Mouse (Mus musculus) small intestine, adult 2 months (tissue): ENCODE data around the gene Dnah10. TPM values are rescaled to one million over a fixed set of nuclear protein-coding genes. Genes with fewer than 3 reads are reported as not detected.

ENCODE experiments used
- H3K27ac ChIP-seq: fragments of 200-500 bp; 2 replicates; pipeline ENCODE4 v1.5.1; 2012; ENCODE audit warnings: low read depth, low read length, control low read depth, inconsistent platforms; ENCODE audit not compliant: insufficient read depth
- H3K27me3 ChIP-seq: fragments of 200-500 bp; 2 replicates; pipeline ENCODE4 v1.6.1; 2012; ENCODE audit warnings: mild to moderate bottlenecking, moderate library complexity, low read length, inconsistent platforms; ENCODE audit not compliant: control insufficient read depth, insufficient read depth
- H3K36me3 ChIP-seq: fragments of 200-500 bp; 2 replicates; pipeline ENCODE4 v1.6.1; 2012; ENCODE audit warnings: mild to moderate bottlenecking, low read length, control low read depth, inconsistent platforms; ENCODE audit not compliant: control insufficient read depth, insufficient read depth
- H3K4me1 ChIP-seq: fragments of 200-500 bp; 2 replicates; pipeline ENCODE4 v1.6.1; 2012; ENCODE audit warnings: low read length, inconsistent platforms, mixed read lengths; ENCODE audit not compliant: control insufficient read depth, insufficient read depth, insufficient read length
- H3K4me3 ChIP-seq: fragments of 200-500 bp; 2 replicates; pipeline ENCODE4 v1.5.1; 2012; ENCODE audit warnings: low read depth, mild to moderate bottlenecking, control low read depth, inconsistent platforms, low read length, moderate library complexity
- CTCF ChIP-seq: fragments of 200-500 bp; IDR thresholded peaks from 2 replicates; pipeline ENCODE4 v1.5.1; 2012; ENCODE audit warnings: low read depth, mild to moderate bottlenecking, control low read depth, inconsistent platforms, low read length, moderate library complexity, mixed read lengths; ENCODE audit not compliant: insufficient replicate concordance, insufficient read length; ENCODE audit errors: extremely low read depth
- POLR2A ChIP-seq: fragments of 200-500 bp; IDR thresholded peaks from 2 replicates; pipeline ENCODE4 v1.6.1; 2012; ENCODE audit warnings: low read depth, mild to moderate bottlenecking, control low read depth, inconsistent platforms, low read length, moderate library complexity
- WGBS: fragments of 180-500 bp; shearing (Covaris S2); methylation state at CpG from one replicate; pipeline ENCODE4 v1.1.7; 2018; 5-methylcytosine and 5-hydroxymethylcytosine counted together
- polyA plus RNA-seq: library from polyadenylated mRNA; depleted of rRNA; stranded (reverse); fragments of >200 nt; gene quantifications from 2 replicates; pipeline ENCODE4 v1.2.3, GENCODE M21; 2012

Gene Dnah10
- polyA plus RNA-seq, 1 experiment: 0.10 TPM

DNA sequence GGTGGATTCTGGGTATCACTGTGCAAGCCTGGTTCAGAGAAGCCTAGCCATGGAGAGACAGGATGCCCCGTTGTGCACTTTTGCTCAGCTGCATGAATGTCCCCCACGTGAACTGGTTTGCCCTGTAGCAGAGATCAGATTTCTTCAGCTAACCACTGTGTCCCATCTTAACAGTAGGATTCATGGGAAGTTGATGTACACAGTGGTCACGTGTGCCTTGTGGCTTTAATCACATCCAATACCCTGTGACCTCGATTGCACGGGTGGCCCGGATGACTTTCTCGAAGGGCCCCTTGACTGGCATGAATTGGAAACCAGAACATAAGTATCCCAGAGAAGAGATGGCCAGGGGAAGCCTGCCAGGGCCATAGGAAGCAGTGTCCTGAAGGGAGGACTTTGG is 67.2 kb downstream of the Dnah10 start:
- Histone ChIP-seq H3K36me3 (no peaks in the 10 kb centered on the region), H3K27me3 (no peaks in the 10 kb centered on the region), H3K27ac (no peak overlapping the region), H3K4me1 (no peaks in the 10 kb centered on the region), H3K4me3 (no peak overlapping the region)
- WGBS: 84% methylated on average over 7 of the region's 7 CpGs
- no peak for TF ChIP-seq POLR2A
- TF ChIP-seq CTCF: no peak

DNA sequence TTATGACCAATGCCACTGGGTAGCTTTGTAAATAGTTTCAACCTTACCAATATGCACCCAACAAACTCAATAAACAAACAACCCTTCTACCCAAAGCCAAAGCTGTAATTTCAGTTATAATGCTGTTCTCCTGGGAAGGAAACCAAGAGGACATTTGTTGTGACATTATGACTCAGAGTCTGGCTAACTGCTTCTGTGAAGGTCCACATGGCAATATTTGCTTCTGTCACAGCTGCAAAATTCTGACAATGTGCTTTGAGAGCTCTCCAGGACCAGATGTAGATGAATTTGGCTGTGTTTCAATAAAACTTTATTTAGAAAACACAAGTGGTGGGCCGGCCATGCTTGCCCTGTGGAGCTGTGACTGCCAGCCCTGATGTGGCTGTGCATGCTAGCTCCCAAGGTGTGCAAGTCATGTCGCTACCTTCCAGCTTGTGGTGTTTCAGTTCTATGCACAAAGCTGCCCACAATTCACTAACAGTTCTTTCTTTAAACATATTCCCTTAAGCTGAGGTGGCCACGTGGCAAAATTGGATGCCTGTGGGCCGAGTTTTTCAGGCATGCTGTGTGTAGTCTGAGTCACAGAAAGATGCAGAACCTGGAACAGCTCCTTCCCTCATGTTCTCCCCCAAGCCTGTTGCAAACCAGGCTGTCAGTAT is 85.0 kb downstream of the Dnah10 start:
- Histone ChIP-seq H3K4me1 (no peaks in the 10 kb centered on the region), H3K27ac (no peak overlapping the region), H3K36me3 (no peaks in the 10 kb centered on the region), H3K4me3 (no peak overlapping the region), H3K27me3 (no peaks in the 10 kb centered on the region)
- WGBS: 78% methylated on average over 4 of the region's 4 CpGs
- no peak for TF ChIP-seq CTCF
- no peak for TF ChIP-seq POLR2A

DNA sequence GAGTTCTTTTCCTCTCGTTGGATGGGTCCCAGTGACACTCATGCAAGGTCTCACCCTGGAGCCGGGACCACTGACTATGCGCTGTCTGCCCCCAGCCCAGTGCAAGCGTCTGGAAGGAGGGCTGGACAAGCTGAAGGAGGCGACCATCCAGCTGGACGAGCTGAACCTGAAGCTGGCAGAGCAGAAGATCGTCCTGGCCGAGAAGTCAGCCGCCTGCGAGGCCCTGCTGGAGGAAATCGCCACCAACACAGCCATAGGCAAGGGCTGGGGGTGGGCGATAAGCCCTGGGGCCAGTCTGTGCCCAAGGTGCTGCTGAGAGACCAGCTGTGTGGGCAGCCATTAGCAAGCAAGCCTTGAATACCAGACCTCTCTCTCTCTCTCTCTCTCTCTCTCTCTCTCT is 87.6 kb downstream of the Dnah10 start:
- H3K27me3 ChIP-seq: no peaks in the 10 kb centered on the region
- no peaks in the 10 kb centered on the region for H3K4me1 ChIP-seq
- TF ChIP-seq POLR2A (no peak), CTCF (no peak)
- WGBS: 80% methylated on average over 12 of the region's 12 CpGs
- H3K4me3 ChIP-seq: no peak overlapping the region
- H3K36me3 ChIP-seq: no peaks in the 10 kb centered on the region
- no peak overlapping the region for H3K27ac ChIP-seq

DNA sequence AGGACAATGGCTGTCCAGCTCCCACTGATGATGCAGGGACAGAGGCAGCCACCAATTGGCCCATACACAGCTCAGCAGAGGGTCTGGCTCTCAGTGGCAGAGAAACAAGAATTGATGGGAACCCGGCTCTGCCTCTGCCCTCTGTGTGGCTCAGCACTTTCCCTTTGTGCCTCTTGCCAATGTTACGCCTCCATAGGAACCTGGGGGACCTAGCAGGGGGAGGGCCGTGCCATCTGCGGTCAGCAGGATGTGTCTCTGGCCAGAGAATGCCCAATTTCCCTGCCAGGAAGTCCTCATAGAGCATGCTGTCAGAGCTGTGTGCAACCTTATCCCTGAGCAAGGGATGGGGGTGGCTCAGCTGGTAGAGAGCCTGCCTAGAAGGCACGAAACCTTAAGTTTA is 89.9 kb downstream of the Dnah10 start:
- no peaks in the 10 kb centered on the region for H3K27me3 ChIP-seq
- TF ChIP-seq CTCF (no peak), POLR2A (no peak)
- H3K36me3 ChIP-seq: no peaks in the 10 kb centered on the region
- no peak overlapping the region for H3K4me3 ChIP-seq
- WGBS: 52% methylated on average over 5 of the region's 5 CpGs
- H3K4me1 ChIP-seq: no peaks in the 10 kb centered on the region
- H3K27ac ChIP-seq: no peak overlapping the region

DNA sequence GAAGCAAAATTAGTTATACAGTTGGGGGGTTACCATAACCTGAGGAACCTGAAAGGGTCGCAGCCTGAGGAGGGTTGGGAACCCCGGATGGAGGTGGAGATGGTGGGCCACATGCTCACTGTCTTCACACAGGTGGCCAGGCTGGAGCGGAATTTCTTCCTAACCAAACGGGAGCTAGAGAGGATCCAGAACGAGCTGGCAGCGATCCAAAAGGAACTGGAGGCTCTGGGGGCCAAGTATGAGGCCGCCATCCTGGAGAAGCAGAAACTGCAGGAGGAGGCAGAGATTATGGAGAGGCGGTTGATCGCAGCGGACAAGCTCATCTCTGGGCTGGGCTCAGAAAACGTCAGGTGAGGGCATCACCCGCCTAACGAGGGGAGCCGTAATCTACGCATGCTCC is 92.2 kb downstream of the Dnah10 start:
- WGBS: 70% methylated on average over 15 of the region's 15 CpGs
- Histone ChIP-seq H3K4me1 (no peaks in the 10 kb centered on the region), H3K36me3 (no peaks in the 10 kb centered on the region), H3K27ac (no peak overlapping the region), H3K27me3 (no peaks in the 10 kb centered on the region), H3K4me3 (no peak overlapping the region)
- TF ChIP-seq CTCF (no peak), POLR2A (no peak)

DNA sequence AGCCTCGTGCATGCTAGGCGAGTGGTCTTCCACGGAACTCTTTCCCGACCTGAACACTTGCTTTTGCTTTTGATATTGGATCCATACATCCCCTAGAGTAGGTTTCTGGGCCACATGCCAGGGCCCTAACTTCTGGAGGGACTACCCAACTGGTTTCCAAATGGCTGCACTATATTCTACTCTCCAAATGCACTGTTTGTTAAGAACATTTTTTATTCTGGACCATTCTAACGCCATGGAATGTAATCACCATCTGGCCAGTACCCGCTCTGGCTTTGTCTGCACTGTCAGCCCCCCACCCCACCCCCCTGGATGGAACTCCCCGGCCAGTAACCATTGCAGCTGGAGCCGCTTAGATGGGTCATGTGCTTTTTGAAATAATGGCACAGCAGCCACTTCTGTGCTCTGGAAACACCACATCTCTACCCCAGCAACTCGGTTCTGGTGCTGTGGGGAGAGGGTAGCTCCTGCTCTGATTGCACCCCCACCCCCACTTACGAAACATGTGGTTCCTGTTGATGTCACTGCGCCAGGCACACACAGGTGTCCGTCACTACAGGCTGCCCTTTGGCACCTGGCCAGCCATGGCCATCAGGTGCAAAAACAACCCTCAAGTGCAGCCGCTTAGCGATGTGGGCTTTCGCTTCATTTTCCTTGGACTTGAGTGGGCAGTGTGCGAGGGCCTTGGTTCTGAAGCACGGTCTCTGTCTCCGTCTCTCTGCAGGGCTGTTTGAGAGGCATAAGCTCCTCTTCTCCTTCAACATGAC is 97.4 kb downstream of the Dnah10 start:
- WGBS: 74% methylated on average over 18 of the region's 18 CpGs
- TF ChIP-seq POLR2A (no peak), CTCF (no peak)
- Histone ChIP-seq H3K27ac (no peak overlapping the region), H3K4me1 (no peaks in the 10 kb centered on the region), H3K27me3 (no peaks in the 10 kb centered on the region), H3K36me3 (no peaks in the 10 kb centered on the region), H3K4me3 (no peak overlapping the region)

DNA sequence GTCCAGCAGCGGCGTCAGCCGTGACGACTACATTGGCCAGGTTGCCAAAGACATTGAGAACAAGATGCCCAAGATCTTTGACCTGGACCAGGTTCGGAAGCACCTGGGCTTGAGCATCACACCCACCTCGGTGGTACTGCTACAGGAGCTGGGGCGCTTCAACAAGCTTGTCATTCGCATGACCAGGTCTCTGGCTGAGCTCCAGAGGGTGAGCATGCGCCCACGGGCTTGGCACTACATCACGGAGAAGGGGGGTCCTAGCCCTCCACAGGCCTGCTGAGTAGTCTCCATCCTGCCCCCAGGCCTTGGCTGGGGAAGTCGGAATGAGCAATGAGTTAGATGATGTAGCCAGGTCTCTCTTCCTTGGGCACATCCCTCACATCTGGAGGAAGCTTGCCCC is 105.4 kb downstream of the Dnah10 start:
- H3K27me3 ChIP-seq: no peaks in the 10 kb centered on the region
- no peak overlapping the region for H3K27ac ChIP-seq
- H3K4me3 ChIP-seq: no peak overlapping the region
- 87% methylated on average over 12 of the region's 12 CpGs for whole genome bisulfite sequencing
- TF ChIP-seq CTCF (no peak), POLR2A (no peak)
- no peaks in the 10 kb centered on the region for H3K4me1 ChIP-seq
- H3K36me3 ChIP-seq: no peaks in the 10 kb centered on the region

DNA sequence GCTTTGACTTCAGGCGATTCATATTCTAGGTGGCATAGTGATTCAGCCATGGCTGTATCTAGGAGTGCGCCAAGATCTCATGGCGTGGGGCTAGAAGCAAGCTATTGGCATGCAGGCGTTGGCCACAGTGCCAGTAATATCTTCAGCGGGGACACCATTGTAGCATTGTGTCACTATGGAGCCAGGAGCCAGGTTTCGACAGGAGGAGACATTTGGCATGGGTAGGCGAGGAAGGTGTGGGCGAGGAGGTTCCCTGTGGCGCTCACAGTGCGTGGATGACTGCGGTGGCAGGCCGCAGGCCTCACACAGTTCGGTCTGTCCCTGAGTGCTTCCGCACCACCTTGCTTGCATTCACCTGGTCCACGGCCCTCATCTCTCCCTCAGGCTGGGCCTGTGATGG is 110.3 kb downstream of the Dnah10 start:
- no peaks in the 10 kb centered on the region for H3K4me1 ChIP-seq
- no peak overlapping the region for H3K4me3 ChIP-seq
- H3K36me3 ChIP-seq: no peaks in the 10 kb centered on the region
- H3K27me3 ChIP-seq: no peaks in the 10 kb centered on the region
- no peak overlapping the region for H3K27ac ChIP-seq
- TF ChIP-seq CTCF: no peak
- TF ChIP-seq POLR2A: no peak
- 88% methylated on average over 15 of the region's 15 CpGs for WGBS
